Mouse (Mus musculus): ENCODE data around the gene Rgs12.

Rgs12 gene

DNA sequence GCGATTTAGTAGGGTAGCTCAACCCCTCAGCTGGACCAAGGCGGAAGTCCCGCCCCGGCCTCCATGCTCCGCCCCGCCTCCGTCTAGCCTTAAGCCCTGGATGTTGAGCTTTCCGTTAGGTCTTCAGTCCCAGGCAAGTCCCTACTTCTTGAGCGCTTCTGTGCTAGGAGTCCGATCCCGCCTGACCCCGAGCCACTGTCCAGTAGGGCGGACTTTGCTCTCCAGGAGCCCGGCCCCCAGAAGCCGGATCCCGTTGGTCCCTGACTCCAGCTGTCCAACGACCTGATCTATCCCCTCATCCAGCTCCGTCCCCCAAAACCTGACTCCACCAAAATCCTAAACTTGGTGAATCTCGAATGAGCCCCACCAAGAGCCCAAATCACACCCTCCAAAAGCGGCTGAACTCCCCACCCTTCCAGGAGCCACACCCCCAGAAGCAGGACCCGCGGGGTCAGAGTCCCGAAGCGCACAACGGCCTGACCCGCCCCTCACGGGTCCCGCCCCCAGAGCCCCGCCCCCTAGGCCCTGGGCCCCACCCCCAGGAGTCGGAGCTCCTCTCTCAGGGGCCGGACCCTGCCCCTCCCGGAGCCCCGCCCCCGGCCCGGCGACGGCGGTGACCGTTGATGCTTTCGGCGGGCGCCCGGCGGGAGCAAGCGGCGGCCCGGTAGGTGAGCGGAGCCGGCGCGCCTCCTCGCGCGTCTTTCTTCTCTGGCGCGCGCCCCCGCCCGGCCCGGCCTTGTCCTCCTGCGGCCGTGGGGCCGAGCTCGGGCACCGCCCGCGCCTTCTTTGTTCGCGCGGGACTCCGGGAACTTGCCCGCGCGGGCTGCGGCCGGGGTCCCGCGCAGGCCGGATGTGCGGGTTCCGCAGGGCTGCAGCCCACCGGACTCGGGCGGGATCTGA, at the start of gene Rgs12:
Gene Rgs12, plus strand, starts transcription at position 585 of the 900 bp plus-strand sequence.
- peak; percentile 90 to 95 for DNase-seq

DNA sequence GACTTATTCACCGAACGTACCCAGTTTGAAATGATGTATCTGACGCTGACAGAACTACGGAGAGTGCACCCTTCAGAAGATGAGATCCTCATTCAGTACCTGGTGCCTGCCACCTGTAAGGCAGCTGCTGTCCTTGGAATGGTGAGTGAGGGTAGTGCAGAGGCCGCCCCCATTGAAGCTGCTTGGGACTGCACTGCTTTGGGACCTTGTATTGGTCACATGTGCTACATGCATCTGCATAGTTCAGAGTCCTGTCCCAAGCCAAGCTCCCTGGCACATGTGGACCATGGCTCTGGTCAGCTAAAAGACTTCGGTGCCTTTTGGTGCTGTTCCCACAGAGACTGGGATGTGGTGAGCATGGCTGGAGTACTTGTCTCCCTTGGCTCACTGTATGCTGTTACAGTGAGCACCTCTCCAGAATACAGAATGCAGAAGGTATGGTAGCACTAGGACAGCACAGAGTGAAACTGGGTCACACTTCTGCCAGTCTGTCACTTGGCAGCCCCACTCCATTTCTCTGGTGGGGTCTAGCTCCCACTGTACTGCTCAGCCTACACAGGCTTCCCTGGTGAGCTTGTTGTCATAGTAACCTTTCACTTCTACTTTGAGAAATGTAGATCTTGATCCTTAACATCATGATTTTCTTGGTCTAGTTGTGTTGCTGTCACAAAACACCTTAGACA, 49.3 kb upstream of the Rgs12 start:
- DNase-seq: no peak

DNA sequence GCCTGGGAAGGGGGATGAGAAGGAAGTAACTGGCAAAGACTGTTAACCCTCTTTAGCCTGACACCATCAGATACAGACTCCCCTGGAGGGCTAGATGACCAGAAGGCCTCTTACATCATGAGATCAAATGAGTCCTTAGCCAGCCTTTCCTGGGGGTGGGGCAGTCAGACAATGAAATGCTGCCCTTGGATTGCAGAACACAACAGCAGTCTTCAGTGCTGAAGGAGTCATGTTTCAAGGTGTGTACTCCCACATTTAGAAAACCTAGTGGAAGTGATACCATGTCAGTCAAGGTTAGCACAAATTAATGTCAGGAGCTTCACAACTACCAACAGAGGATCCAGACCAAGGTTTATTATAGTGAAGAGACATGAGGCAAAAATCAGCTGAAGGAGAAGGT, 46.9 kb upstream of the Rgs12 start:
- no peak for DNase-seq

DNA sequence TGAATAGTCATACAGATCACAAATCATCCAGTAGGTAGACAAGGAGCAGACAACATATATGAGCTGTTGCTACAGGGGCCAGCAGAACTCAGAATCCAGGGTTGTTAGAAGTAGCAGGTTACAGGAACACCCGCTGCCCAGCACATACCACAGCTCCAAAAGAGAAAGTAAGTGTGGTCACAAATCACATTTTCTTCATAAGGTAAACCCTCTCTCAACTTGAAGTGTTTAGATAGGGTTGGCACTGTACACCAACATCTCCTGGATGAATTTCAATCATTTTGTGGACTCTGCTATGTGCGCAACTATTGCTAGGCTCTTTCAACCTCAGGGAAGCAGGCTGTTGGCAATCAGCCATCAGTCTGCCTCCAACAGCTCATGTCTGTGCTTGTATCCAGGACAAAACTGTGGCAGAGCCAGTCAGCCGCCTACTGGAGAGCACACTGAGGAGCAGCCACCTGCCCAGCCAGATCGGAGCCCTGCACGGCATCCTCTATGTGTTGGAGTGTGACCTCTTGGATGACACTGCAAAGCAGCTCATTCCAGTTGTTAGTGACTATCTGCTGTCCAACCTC, 46.3 kb upstream of the Rgs12 start:
- DNase-seq: peak in 1 of 2 experiments; percentile 28

DNA sequence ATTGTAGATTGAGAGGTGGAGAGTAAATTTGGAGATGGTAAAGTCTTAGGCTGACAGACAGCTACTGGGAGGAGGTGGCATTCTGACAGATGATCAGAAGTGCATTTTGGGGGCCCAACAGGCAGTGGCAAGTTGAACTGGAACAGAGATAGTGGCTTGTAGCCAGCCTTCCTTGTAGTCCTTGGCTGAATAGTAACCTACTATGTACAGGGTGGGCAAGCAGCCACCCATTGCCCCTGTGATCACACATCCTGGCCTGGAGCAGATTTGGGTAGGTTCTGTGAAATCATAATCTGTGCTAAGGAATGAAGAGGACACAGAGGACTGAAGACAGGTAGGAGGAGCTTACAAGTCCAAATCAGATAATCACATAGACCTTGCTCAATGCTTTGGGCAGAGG, 44.8 kb upstream of the Rgs12 start:
- no peak for DNase-seq

DNA sequence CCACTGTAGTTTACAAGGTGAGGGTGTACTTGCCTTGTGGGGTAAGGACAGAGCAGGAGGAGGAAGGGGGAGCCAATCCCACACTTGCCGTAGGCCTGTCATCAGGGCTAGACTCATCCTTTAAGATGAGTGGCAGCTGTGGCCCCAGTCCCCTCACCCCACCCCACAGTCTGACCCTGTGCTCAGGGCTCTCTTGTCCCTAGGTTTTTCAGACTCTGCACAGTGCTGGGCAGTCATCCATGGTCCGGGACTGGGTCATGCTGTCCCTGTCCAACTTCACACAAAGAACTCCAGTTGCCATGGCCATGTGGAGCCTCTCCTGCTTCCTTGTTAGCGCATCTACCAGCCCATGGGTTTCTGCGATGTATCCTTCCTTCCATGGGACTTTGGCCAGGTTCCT, 42.0 kb upstream of the Rgs12 start:
- no peak for DNase-seq

DNA sequence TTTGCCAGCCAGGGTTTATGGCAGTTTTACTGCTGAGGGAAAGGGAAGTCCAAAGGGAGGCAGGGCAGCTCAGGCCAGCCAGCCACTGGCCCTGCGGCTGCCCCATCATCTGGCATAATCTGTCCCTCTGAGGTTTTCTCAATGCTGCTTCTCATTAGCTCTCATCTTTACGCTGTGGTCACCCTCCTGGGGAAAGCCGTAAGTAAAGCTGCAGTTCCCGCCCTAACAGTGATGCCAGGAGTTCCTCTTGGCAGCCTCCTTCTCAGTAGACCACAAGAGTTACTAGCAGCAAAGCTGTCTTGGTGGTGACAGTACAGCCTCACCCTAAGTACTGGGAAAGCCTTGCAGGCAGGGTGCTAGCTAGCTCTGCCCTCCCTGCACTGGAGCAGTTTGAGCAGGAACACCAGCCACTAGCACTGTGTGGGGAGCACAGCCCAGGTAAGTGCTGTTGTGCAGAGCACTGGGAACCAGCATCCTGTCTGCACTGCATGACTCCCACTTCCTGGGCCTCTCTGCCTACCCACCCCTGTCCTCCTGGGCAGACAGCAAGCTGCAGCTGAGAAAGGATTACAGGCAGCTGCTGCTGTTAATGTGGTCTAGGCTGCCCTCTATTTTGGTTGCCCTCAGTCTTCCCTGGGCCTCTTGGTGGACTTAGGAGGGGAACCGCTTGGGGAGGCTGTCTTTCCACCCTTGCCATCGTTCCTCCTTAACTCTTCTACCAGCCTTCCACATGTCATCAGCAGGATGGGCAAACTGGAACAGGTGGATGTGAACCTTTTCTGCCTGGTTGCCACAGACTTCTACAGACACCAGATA, 41.1 kb upstream of the Rgs12 start, which contains the start of gene Msantd1:
Gene Msantd1, plus strand, starts transcription at position 103 of the 816 bp plus-strand sequence.
- no peak for DNase-seq

DNA sequence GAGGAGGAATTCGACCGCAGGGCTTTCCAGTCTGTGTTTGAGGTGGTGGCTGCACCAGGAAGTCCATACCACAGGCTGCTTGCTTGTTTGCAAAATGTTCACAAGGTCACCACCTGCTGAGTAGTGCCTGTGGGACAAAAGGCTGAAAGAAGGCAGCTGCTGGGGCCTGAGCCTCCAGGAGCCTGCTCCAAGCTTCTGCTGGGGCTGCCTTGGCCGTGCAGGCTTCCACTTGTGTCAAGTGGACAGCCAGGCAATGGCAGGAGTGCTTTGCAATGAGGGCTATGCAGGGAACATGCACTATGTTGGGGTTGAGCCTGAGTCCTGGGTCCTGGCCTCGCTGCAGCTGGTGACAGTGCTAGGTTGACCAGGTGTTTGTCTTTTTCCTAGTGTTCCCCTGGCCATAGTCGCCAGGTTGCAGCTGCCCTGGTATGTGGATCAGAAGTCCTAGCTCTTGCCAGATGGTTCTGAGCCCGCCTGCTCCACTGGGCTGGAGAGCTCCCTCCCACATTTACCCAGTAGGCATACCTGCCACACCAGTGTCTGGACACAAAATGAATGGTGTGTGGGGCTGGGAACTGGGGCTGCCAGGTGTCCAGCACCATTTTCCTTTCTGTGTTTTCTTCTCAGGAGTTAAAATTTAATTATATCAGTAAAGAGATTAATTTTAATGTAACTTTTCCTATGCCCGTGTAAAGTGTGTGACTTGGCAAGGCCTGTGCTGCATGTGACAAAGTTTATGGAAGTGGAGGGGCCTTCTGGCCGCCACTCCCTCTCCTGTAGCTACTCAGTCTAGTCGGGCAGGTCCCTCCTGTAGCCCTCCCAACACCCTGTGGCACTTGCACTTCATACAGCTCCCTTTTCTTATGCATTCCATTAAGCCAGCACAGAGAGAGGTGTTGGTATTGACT, 40.3 kb upstream of the Rgs12 start:
- no peak for DNase-seq

DNA sequence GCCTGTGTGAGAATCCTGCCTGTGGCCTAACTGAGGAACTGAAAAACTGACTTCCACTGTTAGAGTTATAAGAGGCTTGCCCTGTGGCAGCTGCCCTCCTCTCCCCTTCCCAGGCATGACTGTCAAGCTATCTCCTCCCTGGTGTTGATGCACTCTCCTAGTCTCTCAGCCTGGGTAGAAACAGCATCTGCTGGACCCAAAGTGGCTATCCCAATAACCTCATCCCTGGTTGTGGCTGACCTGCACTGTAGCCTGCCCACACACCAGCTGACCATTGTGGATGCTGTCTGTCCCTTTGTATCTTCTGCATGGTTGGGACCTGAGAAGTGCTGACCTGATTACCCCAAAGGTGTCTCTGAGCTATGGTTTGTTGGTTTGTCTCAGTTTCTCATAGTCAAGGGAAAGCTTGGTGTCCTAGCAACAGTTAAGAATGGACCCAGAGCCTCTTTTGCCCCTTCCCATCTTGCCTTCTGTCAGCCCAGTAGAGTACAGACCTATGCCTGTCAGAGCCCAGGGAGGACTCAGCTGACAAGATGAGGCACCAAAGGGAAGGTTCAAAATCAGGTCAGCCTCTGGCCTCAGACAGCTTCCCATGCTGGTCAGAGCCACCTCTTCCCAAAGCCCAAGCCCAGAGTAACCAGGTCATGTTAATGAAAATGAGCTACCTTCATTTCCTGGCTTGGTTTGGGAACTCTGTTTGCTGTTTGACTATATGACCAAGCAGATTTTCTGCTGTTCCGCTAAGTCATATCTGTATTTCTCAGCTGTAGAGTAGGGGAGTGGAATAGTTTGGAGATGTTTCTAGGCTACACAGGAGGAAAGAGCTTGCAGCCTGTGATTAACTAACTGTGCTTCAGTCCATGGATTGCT, 39.4 kb upstream of the Rgs12 start:
- no peak for DNase-seq

DNA sequence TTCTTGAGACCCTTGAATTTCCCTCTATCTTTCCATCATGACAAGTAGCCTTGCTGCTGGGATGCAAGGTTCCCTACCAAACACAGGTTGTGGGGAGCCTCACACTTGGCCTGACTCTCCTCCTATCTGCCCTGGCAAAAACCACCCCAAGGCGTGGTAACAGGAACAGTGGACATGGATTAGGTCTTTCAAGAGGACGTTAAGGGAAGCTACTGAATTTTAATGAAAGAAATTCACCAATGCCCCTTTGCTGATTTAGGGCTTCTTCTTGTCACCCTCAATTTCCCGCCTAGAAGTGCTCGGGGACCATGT, 38.8 kb upstream of the Rgs12 start:
- no peak for DNase-seq

DNA sequence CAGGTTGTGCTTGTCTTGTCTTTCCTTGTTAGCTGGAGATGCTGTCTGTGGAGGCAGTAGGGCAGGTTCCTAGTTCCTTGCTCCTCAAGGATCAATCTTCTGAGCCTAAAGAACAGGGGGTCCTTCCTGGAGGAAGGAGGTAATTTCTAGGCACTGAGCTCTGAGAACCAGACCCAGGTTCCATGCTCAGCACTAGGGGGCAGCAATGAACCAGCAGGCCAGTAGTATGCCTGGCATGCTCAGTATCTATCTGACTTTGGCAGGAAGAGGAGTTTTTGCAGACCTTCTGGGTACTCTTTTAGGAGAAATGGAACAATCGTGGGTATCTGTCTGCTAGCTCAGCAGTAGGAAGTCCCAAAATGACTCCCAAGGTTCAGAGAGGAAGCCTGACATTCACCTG, 33.4 kb upstream of the Rgs12 start:
- peak; percentile 69 to 90 for DNase-seq

DNA sequence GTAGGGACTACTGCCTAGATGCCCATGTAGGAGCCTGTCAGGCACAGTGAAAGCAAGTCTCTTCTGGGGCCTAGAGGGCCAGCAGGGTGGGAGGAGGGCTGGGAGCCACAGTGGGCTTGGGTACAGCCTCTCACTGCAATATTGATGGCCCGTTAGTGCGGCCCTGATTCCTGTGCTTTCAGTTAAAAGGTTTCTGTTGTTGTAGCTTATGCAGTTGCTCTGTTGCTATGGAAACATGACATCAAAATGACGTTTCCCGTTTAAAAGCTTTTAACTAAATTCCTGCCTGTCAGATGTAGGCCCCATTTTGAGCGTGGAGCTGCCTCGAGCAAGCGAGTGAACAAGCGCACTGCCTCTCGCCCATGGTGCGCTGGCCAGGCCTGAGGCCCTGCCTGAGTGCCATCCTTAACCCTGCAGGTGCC, 32.0 kb upstream of the Rgs12 start:
- no peak for DNase-seq

DNA sequence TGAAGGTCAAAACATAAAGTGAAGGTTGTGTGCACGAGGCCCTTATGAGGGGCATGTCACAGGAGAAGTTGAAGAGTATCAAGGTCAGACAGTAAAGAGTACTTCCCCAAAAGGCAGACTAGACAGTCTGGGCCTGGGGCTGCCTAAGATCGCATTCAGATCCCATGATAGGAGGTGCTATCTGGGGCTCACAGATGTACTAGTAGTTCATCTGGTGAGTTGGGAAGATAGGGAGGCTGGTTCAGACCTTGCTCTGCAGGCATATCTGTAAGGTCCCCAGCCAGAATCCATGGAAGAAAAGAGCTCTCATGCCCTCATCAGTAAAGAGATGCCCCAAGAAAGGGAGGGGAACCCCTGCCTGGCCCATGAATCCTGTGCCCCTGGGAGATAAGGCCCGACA, 30.5 kb upstream of the Rgs12 start:
- no peak for DNase-seq

DNA sequence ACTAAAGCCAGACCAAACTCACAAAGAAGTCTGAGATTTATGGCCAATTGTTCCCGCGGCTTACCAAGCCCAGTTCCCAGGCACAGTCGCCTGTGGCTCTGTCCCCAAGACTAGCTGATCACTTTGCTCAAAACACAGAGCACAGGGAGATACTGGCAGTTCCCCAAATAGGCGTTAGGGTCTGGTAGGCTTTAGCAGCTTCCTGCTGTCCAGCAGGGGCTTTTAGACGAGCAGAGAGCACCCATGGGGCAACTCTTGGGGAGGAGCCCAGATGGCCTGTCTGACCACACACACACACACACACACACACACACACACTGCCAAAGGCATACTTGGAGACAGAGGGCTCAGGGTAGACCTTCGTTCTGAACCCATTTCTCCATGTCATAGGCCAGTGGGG, 26.7 kb upstream of the Rgs12 start:
- DNase-seq: no peak

DNA sequence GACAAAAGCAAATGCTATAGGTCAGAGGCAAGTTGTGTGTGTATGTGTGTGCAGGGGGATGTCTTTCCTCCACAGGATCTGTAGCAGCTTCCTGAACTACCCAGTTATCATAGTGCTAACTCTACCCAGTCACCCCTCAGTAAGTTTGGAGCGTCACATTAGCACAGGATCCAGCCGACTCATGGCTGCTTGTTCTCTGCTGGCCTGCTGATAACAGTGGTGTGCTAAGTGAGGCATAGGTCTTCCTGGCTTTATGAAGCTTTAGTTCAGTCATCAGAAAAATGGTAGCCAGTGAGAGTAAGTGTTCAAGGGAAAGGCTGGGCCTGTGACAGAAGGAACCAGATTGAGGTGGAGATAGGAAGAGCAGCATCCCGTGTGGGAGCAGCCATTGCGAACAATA, 25.3 kb upstream of the Rgs12 start:
- no peak for DNase-seq

DNA sequence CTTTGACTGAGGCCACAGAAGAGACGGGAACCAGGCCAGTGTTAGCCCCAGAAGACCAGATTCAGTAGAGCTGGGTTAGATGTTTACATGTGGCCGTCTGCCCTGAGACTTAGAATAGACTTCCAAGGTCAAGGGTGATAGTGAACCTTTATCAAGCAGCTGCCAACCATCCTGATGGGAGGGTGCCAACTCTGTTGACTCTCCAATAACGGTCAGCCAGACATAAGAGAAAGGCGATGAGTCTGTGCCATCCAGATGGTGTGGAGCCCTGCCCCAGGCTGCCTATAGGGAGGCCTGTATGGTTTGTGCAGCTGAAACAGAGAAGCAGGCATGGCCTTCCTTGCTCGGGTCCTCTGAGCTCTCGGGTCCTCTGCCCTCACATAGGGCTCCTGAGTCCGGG, 24.7 kb upstream of the Rgs12 start:
- DNase-seq: no peak

DNA sequence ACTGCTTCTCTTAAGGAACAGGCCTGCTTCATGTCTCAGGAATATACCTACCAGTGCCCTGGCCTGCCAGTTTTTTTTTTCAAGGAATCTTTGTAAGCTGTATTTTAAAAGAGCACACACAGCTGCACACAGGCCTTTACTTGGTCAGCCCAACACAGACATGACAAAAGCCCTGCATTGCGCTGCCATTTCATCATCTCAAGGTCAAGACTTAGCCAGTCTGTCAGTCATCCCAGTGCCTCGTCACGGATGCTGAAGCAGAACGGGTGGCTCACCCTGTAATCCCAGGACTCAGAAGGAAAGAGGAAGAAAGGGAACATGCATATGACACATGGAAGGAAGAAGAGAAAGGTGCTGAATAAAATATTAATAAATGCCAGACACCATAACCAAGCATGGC, 21.6 kb upstream of the Rgs12 start:
- no peak for DNase-seq

DNA sequence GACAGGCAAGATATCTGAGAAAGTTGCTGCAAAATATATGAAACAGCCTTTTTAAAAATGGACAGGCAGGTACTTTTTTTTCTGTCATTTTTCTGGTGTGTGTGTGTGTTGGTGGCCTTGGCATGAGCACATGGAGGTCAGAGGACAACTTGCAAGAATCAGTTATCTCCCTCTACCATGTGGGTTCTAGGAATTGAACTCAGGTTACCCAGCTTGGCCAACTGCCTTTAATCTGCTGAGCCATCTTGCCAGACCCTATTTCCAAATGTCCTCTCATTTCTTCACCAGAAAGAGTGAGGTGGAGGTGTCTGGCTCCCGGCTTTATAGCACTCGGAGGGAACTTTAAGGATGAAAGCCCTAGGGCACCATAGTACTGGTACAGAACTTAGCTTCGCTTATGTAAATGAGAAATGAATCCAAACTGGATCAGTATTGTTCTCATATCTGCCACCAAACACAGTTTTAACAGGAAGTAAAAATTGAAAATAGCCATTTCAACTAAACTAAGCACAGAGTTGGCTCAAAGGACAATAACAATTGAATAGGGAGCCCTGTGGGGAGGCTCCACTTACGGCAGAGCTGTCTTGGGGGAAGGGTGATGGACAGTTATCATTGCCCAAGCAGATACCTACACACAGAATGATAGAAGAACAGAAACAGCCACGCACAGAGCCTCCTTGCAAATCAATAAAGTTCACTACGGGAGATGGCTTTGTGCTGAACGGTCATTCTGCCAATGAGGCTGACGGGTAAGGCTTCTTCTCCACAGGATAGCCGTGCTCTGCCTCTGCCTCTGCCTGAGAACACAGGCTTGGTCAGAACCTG, 18.9 kb upstream of the Rgs12 start:
- no peak for DNase-seq

DNA sequence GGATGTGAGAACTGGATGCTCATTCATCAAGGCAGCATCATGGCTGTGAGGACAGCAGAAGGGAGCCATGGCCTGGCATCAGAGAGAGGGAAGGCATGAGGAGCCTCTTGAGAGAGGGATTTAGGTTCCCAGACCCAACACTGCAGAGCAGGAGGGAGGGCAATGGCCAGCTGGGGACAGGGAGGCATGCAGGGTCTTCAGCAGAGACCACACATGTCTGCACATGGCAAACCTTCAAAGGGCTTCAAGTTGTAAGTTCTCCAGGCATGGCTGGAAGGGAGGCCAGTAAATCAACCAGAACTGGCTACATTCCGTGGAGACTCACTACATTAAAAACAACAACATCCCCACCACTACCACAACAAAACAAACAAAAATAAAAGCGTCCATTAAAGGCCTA, 18.2 kb upstream of the Rgs12 start:
- DNase-seq: no peak
